Mouse (Mus musculus) kidney, postnatal 0 days (tissue): ENCODE measurements at regions not wholly inside any gene's neighbourhood (a gene's known extent, or its start where the extent isn't known, plus 50 kb on each side); places are given as distances from the start of the nearest gene placed in this dataset.

Experiments used
- ATAC-seq: fragments of 200-750 bp; cut with Nextera tagmentation; replicated peaks from 2 replicates; pipeline ENCODE4 v1.8.0; 2017; ENCODE audit warnings: low read depth, moderate number of reproducible peaks, moderate TSS enrichment, moderate library complexity; ENCODE audit not compliant: low FRiP score
- DNase-seq: peaks from one replicate; pipeline ENCODE4 v3.0.0-alpha.2; 2016; ENCODE audit warnings: low spot score
- H3K27ac ChIP-seq: fragments of 300-500 bp; sonication (generic); 2 replicates; pipeline ENCODE4 v1.5.1; 2014; ENCODE audit warnings: mild to moderate bottlenecking
- H3K27me3 ChIP-seq: fragments of 300-500 bp; sonication (generic); 2 replicates; pipeline ENCODE4 v1.6.1; 2014; ENCODE audit warnings: low read length, mixed read lengths; ENCODE audit not compliant: insufficient read depth
- H3K36me3 ChIP-seq: fragments of 300-500 bp; sonication (generic); 2 replicates; pipeline ENCODE4 v1.6.1; 2014; ENCODE audit warnings: low read length, mixed read lengths; ENCODE audit not compliant: insufficient read depth
- H3K4me1 ChIP-seq: fragments of 300-500 bp; sonication (generic); replicated peaks from 2 replicates; pipeline ENCODE4 v1.6.1; 2014; ENCODE audit warnings: antibody characterized with exemption, low read length, mixed read lengths; ENCODE audit not compliant: insufficient read depth
- H3K4me2 ChIP-seq: fragments of 300-500 bp; sonication (generic); 2 replicates; pipeline ENCODE4 v1.6.1; 2014; ENCODE audit warnings: mild to moderate bottlenecking, low read length, moderate library complexity, mixed read lengths
- H3K4me3 ChIP-seq: fragments of 300-500 bp; sonication (generic); replicated peaks from 2 replicates; pipeline ENCODE4 v1.5.1; 2014; ENCODE audit warnings: low read depth, low read length
- H3K9ac ChIP-seq: fragments of 300-500 bp; sonication (generic); 2 replicates; pipeline ENCODE4 v1.6.1; 2014; ENCODE audit warnings: low read depth, low read length
- H3K9me3 ChIP-seq: fragments of 300-500 bp; sonication (generic); replicated peaks from 2 replicates; pipeline ENCODE4 v1.6.1; 2016; ENCODE audit warnings: low read length, inconsistent platforms, mixed read lengths
- CTCF ChIP-seq: IDR thresholded peaks from 2 replicates; pipeline ENCODE4 v1.5.1; 2016; ENCODE audit warnings: antibody characterized with exemption, low read depth, mild to moderate bottlenecking, moderate library complexity
- WGBS: fragments of 180-500 bp; shearing (Covaris S2); extraction: QIAGEN DNeasy Blood & Tissue Kit; methylation state at CpG from one replicate; pipeline ENCODE4 v1.1.7; 2014; 5-methylcytosine and 5-hydroxymethylcytosine counted together

DNA sequence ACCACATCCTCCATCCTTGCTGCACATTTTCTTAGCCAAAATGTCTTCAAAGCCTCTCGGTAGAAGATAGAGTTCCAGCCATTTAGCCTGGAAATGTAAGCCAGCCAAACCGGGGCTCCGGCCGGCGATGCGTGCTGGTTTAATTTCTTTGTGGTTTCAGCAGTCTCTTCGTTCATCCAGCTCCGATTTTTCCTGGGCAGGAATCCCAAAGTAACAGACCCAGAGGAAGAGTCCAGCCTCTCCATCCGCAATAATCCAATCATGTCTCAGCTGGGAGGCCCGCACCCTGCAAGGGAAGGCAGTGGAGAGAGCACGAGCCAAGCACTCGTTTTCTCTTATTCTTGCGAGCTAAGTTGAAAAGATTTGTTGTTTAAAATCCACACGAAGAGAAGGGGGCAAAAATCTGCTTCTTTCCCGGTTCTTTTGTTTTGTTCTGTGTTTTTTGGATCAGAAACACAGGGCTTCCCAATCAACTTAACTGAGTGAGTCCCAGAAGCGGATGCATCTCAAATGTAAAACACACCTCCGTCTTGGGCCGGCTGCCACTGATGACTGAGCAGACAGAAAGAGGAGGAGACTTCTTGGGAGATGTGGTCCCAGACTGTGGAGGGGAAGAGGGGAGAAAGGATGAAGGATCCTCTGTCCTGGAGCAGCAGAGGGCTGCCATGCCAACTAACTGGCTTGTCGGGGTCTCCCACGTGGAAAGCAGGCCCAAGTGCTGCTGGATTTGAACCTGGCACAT is 405.1 kb upstream of the Tbx3 start:
- 39% methylated on average over 20 of the region's 20 CpGs for WGBS
- DNase-seq (peak; percentile 76), ATAC-seq (no peak)
- Histone ChIP-seq H3K4me1 (no peaks in the 10 kb centered on the region), H3K4me3 (no peak overlapping the region), H3K9me3 (no peaks in the 10 kb centered on the region), H3K9ac (no peak overlapping the region), H3K36me3 (no peaks in the 10 kb centered on the region), H3K27me3 (no peaks in the 10 kb centered on the region), H3K27ac (no peak overlapping the region), H3K4me2 (peak overlapping the region; percentile 15)
- no peak for TF ChIP-seq CTCF

DNA sequence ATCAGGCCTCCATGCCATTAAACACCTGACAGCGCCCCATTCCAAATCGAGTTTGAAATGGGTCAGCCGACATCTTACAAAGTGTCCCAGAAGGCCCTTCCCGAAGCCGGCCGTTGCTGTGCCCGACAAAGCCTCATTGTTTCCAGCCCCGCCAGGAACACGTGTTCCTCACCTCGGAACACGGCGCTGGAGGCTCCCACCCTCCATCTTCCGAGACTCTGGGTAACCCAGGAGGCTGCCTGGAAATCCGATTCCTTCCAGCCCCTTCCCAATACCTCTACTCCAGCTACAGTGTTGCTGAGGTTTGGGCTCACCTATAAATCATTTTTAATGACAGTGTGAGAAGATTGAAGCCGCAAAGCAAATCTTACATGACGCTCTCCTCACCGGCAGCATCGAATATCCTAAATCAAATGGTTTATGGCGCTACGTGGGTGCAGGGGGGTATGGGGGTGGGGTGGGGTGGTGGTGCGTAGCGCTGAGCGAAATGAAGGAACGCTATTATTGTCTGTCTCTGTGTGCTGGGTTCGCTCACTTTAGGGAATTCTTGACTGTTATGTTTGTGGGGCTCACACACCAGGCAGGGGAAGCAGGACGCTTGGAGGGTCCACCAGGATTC is 399.1 kb upstream of the Tbx3 start:
- H3K9ac ChIP-seq, result no peak overlapping the region
- no peaks in the 10 kb centered on the region for H3K9me3 ChIP-seq
- no peaks in the 10 kb centered on the region for H3K36me3 ChIP-seq
- 42% methylated on average over 26 of the region's 26 CpGs for WGBS
- H3K4me2 ChIP-seq, result 0 out of 2 replicates have a peak overlapping the region, but pooled peaks have one; percentile 7
- H3K4me3 ChIP-seq, result no peak overlapping the region
- no peak overlapping the region for H3K27ac ChIP-seq
- DNase-seq (peak; percentile 34), ATAC-seq (no peak)
- H3K27me3 ChIP-seq, result no peaks in the 10 kb centered on the region
- no peak for TF ChIP-seq CTCF
- H3K4me1 ChIP-seq, result no peaks in the 10 kb centered on the region

DNA sequence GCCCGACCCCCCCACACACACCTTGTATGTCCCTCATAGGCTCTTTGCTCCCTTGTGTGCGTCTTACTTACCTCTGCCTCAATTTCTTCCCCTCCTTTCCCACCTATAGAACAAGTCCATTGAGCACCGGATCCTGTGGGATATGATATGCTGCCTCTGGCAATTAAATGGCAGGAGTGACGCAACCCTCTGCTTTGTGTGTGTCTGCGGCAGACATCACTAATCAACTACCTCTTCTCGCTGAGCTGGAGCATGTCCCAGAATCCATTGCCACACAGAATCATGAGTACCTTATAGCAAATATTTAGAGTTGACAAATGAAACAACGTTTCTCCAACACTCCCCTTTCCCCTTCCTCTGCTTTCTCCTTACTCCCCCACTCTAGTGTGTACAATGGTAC is 397.3 kb upstream of the Tbx3 start:
- Histone ChIP-seq H3K27me3 (no peaks in the 10 kb centered on the region), H3K4me2 (no peak overlapping the region), H3K27ac (no peak overlapping the region), H3K9me3 (no peaks in the 10 kb centered on the region), H3K4me1 (no peaks in the 10 kb centered on the region), H3K9ac (no peak overlapping the region), H3K4me3 (no peak overlapping the region), H3K36me3 (no peaks in the 10 kb centered on the region)
- WGBS, result 79% methylated on average over 7 of the region's 7 CpGs
- TF ChIP-seq CTCF, result no peak
- no peak for DNase-seq
- ATAC-seq, result no peak

DNA sequence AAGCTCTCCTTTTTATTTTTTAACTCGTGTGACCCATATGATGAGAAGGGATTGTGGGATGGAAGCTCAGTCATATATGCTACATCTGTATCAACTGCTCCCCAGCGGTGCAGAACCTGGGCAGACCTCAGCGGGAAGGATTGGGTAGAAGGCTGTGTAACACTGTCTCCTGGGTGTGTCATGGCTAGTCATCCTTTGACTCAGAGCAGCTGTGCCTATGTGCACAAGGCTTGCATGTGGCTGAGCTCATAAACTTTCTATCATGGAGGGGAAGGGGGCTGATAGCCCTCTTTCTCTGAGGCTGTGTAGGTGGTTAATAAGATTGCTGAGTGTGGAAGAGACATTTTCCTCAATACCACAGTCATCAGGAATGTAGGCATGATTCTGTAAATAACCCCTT is 396.9 kb upstream of the Tbx3 start:
- Histone ChIP-seq H3K9me3 (no peaks in the 10 kb centered on the region), H3K4me2 (no peak overlapping the region), H3K9ac (no peak overlapping the region), H3K36me3 (no peaks in the 10 kb centered on the region), H3K4me1 (no peaks in the 10 kb centered on the region), H3K4me3 (no peak overlapping the region), H3K27ac (no peak overlapping the region), H3K27me3 (no peaks in the 10 kb centered on the region)
- TF ChIP-seq CTCF, result no peak
- no peak for DNase-seq
- WGBS, result 79% methylated on average over 3 of the region's 3 CpGs
- ATAC-seq, result no peak

- Histone ChIP-seq H3K36me3 (no peaks in the 10 kb centered on the region), H3K9ac (no peak overlapping the region), H3K9me3 (no peaks in the 10 kb centered on the region), H3K27me3 (no peaks in the 10 kb centered on the region), H3K27ac (no peak overlapping the region), H3K4me2 (no peak overlapping the region), H3K4me3 (no peak overlapping the region), H3K4me1 (no peaks in the 10 kb centered on the region)
- DNase-seq (no peak), ATAC-seq (no peak)
- no peak for TF ChIP-seq CTCF
- WGBS, result 83% methylated on average over 7 of the region's 7 CpGs
These were observed 395.5 kb upstream of the Tbx3 start for GRCm38 (mm10) chr5:119274817-119275494.

GRCm38 (mm10) chr5:119280146-119280545 is 390.3 kb upstream of the Tbx3 start:
- Histone ChIP-seq H3K4me2 (no peak overlapping the region), H3K27ac (no peak overlapping the region), H3K9ac (no peak overlapping the region), H3K36me3 (no peaks in the 10 kb centered on the region), H3K4me3 (no peak overlapping the region), H3K27me3 (no peaks in the 10 kb centered on the region), H3K9me3 (no peaks in the 10 kb centered on the region; the same call in 1 of the 2 replicates), H3K4me1 (no peaks in the 10 kb centered on the region)
- ATAC-seq, result no peak
- no peak for TF ChIP-seq CTCF
- WGBS, result 72% methylated on average over 6 of the region's 6 CpGs
- DNase-seq, result no peak
